Mouse (Mus musculus) limb, embryonic 15.5 days (tissue): ENCODE measurements around the gene Bcas3. TPM values are rescaled to one million over a fixed set of nuclear protein-coding genes. Genes with fewer than 3 reads are reported as not detected.

Experiments
- ATAC-seq: fragments of 200-750 bp; cut with Nextera tagmentation; 2 replicates; pipeline ENCODE4 v1.8.0; 2017; ENCODE audit warnings: low read depth, moderate TSS enrichment; ENCODE audit not compliant: insufficient number of reproducible peaks, low FRiP score, low TSS enrichment
- H3K27ac ChIP-seq: fragments of 300-500 bp; sonication (generic); 2 replicates; pipeline ENCODE4 v1.5.1; 2015; ENCODE audit warnings: moderate library complexity, mild to moderate bottlenecking, inconsistent platforms
- H3K27me3 ChIP-seq: fragments of 300-500 bp; sonication (generic); 2 replicates; pipeline ENCODE4 v1.6.1; 2015; ENCODE audit warnings: inconsistent platforms
- H3K36me3 ChIP-seq: fragments of 300-500 bp; sonication (generic); 2 replicates; pipeline ENCODE4 v1.6.1; 2015; ENCODE audit warnings: inconsistent platforms
- H3K4me1 ChIP-seq: fragments of 300-500 bp; sonication (generic); 2 replicates; pipeline ENCODE4 v1.6.1; 2015; ENCODE audit warnings: inconsistent platforms
- H3K4me2 ChIP-seq: fragments of 300-500 bp; sonication (generic); 2 replicates; pipeline ENCODE4 v1.6.1; 2015; ENCODE audit warnings: mild to moderate bottlenecking, inconsistent platforms
- H3K4me3 ChIP-seq: fragments of 300-500 bp; sonication (generic); 2 replicates; pipeline ENCODE4 v1.5.1; 2015; ENCODE audit warnings: mild to moderate bottlenecking, inconsistent platforms
- H3K9ac ChIP-seq: fragments of 300-500 bp; sonication (generic); 2 replicates; pipeline ENCODE4 v1.6.1; 2015; ENCODE audit warnings: inconsistent platforms
- H3K9me3 ChIP-seq: fragments of 300-500 bp; sonication (generic); 2 replicates; pipeline ENCODE4 v1.6.1; 2016; ENCODE audit warnings: inconsistent platforms
- WGBS: fragments of 180-500 bp; shearing (Covaris S2); methylation state at CpG from one replicate; pipeline ENCODE4 v1.1.7; 2015; 5-methylcytosine and 5-hydroxymethylcytosine counted together
- polyA plus RNA-seq: library from polyadenylated mRNA; unstranded; fragments of >200 nt; fragmentation: Nextera tagmentation; extraction: Ambion mirVana; gene quantifications from 2 replicates; pipeline ENCODE4 v1.2.1, GENCODE M21; 2015

Gene Bcas3
- polyA plus RNA-seq, 1 experiment from 2014 or later: 23.6 TPM

DNA sequence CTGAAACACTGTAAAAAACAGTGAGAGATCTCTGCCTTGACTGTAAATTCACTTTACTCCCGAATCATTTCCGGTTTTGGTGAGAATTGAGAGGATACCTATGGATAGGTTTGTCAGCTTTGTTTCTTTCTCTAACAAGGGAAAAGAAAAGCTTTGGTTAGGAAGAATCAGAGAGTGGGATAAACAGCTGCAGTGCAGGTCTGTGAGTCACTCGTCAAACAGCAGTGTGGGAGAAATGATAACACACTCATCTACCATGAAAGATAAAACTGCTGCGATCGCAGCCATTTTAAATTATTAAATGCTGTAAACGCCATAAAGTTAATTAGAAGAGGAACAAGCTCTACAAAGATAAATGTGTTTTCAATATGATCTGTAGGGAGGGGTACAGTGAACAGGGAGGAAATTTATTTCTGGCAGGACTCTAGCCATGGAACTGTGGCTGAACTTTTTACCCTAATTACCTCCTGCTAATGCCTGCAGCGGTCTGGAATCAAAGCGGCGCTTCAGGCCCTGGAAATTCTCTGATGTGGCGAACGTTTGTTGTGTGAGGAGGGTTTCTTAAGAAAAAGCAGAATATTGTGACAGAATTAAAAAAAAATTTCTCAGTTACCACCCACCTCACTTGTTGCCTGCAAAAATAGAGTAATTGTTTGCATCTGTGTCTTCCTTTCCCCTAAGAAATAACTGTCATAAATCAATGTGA lies 77.9 kb downstream of the Bcas3 start:
- no peak for ATAC-seq
- Histone ChIP-seq H3K27me3 (no peaks in the 10 kb centered on the region), H3K27ac (no peak overlapping the region), H3K4me3 (no peak overlapping the region), H3K9me3 (no peaks in the 10 kb centered on the region), H3K9ac (no peak overlapping the region), H3K4me1 (peaks cover 25% of the 10 kb centered on the region), H3K4me2 (no peak overlapping the region), H3K36me3 (no peaks in the 10 kb centered on the region)
- 19% methylated on average over 11 of the region's 11 CpGs for whole genome bisulfite sequencing

DNA sequence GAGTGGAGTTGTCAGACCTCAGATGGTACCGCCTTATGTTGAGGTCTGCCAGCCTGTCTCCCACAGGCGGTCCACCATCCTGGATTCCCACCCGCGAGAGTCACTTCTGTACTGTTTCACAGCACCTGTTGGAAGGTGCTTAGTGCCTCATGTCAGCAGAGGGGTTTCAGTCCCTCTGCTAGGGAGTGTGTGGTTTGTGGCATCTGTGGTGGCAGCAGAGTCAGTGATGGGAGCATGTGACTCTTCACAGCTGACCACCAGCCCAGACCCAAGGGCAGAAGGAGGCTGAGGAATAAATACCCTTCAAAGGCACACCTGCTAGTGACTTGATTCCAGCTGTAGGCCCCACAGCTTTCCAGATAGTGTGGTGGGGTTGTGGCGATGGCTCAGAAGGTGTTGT lies 94.4 kb downstream of the Bcas3 start:
- no peak overlapping the region for H3K4me3 ChIP-seq
- no peaks in the 10 kb centered on the region for H3K9me3 ChIP-seq
- no peaks in the 10 kb centered on the region for H3K27me3 ChIP-seq
- H3K36me3 ChIP-seq: no peaks in the 10 kb centered on the region
- ATAC-seq: no peak
- no peak overlapping the region for H3K4me2 ChIP-seq
- 89% methylated on average over 5 of the region's 5 CpGs for WGBS
- H3K9ac ChIP-seq: no peak overlapping the region
- no peak overlapping the region for H3K27ac ChIP-seq
- H3K4me1 ChIP-seq: no peaks in the 10 kb centered on the region

DNA sequence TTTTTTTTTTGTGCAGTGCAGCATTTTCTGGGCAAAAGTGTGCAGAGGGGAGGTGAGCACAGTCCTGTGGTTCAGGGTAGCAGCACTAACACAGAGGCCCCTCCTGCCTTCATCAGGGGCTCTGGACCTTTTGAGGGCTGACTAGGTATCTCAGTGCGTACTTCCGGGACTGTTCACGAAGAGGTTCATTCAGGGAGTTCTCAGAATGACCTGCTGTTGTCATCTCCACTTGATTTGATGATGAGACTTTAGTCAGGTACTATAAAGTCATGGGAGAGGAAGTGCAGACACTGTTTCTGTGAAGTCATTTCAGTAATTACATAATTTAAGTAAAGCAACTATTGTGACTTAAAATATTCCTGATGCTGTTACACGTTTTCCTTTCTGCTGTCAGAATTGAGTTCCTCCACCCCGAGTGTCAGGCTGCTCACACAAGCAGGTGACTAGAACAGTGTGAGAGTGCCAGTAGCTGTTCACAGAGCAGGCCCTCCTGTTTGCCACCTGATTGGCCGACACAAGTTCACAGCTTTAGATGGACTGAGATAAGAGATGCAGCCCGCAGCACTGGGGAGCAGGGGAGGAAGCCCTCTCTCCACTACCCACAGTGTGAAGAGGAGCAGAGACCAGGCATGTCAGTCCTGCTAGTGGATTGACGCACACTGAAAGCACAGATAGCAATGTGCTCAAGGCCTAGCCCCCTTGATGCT lies 100.8 kb downstream of the Bcas3 start:
- WGBS: 63% methylated on average over 8 of the region's 8 CpGs
- ATAC-seq: no peak

DNA sequence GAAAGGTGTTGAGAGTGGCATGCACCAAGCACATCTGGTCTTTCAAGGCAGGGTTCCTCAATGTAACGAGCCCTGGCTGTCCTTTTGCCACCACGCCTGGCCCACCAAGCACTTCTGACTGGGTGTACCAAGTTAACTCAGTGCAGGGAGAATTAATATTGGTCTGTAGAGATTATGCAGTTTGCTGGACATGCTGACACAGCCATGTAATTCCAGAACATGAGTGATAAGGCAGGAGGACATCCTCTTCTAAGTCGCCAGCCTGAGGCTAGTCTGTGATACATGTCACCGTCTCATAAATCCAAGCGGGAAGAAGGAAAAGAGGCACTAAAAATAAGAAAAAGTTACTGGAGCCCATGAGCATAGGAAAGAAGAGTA lies 101.3 kb downstream of the Bcas3 start:
- Histone ChIP-seq H3K9me3 (no peaks in the 10 kb centered on the region), H3K27me3 (no peaks in the 10 kb centered on the region), H3K36me3 (no peaks in the 10 kb centered on the region), H3K4me1 (no peaks in the 10 kb centered on the region), H3K9ac (no peak overlapping the region), H3K27ac (no peak overlapping the region), H3K4me2 (no peak overlapping the region), H3K4me3 (no peak overlapping the region)
- 74% methylated on average over 5 of the region's 5 CpGs for WGBS
- ATAC-seq: no peak

More for the DNA sequence above, 100.8 kb downstream of the Bcas3 start:
- Histone ChIP-seq H3K4me2 (no peak overlapping the region), H3K9me3 (no peaks in the 10 kb centered on the region), H3K27ac (no peak overlapping the region), H3K27me3 (no peaks in the 10 kb centered on the region), H3K9ac (no peak overlapping the region), H3K36me3 (no peaks in the 10 kb centered on the region), H3K4me3 (no peak overlapping the region), H3K4me1 (no peaks in the 10 kb centered on the region)

GRCm38 (mm10) chr11:85461536-85461935 lies 108.6 kb downstream of the Bcas3 start:
- Histone ChIP-seq H3K9me3 (no peaks in the 10 kb centered on the region), H3K27ac (no peak overlapping the region), H3K4me3 (no peak overlapping the region), H3K4me2 (no peak overlapping the region), H3K4me1 (no peaks in the 10 kb centered on the region), H3K36me3 (no peaks in the 10 kb centered on the region), H3K9ac (no peak overlapping the region), H3K27me3 (no peaks in the 10 kb centered on the region)
- ATAC-seq: no peak
- 85% methylated on average over 7 of the region's 7 CpGs for WGBS

DNA sequence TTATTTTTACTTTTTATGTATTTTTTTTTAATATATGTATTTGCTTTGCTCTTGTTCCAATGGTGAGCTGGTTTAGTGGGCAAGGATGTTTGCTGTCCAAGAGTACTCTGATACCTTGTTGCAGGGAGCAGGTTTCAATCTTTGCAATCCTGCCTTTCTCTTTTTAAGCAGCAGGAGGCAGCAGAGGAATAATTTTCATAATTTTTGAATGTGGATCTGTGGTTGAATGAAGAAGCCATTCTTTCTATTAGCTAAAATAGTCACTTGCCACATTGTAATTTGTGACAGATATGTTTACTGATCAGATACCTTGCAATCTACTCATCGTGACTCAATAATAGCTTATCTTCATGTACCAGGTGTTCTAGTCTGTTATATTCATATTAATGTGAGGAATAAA lies 116.6 kb downstream of the Bcas3 start:
- H3K9ac ChIP-seq: no peak overlapping the region
- no peaks in the 10 kb centered on the region for H3K27me3 ChIP-seq
- ATAC-seq: no peak
- H3K36me3 ChIP-seq: no peaks in the 10 kb centered on the region
- H3K9me3 ChIP-seq: no peaks in the 10 kb centered on the region
- H3K4me1 ChIP-seq: no peaks in the 10 kb centered on the region
- 74% methylated on average over 1 of the region's 1 CpGs for WGBS
- no peak overlapping the region for H3K27ac ChIP-seq
- no peak overlapping the region for H3K4me3 ChIP-seq
- no peak overlapping the region for H3K4me2 ChIP-seq

DNA sequence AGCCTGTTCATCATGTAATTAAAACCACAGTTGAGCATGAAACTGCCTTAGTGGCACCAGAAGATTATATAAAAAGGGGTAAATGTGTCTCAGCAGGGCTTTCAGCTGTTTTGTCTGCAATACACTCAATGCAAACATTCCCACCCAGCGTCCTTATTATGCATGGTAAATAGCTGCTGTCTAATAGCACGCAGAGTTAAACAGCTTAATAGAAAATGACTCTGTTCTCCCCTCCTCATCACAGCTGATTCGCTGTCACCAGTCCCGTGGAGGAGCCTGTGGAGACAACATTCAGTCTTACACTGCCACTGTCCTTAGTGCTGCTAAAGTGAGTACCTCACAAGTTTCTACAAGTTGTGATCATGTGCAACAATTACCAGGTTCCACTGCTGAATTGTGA lies 117.5 kb downstream of the Bcas3 start:
- Histone ChIP-seq H3K4me2 (no peak overlapping the region), H3K27me3 (no peaks in the 10 kb centered on the region), H3K4me3 (no peak overlapping the region), H3K27ac (no peak overlapping the region), H3K9me3 (no peaks in the 10 kb centered on the region), H3K4me1 (no peaks in the 10 kb centered on the region), H3K9ac (no peak overlapping the region), H3K36me3 (no peaks in the 10 kb centered on the region)
- ATAC-seq: no peak
- WGBS: 49% methylated on average over 4 of the region's 4 CpGs

DNA sequence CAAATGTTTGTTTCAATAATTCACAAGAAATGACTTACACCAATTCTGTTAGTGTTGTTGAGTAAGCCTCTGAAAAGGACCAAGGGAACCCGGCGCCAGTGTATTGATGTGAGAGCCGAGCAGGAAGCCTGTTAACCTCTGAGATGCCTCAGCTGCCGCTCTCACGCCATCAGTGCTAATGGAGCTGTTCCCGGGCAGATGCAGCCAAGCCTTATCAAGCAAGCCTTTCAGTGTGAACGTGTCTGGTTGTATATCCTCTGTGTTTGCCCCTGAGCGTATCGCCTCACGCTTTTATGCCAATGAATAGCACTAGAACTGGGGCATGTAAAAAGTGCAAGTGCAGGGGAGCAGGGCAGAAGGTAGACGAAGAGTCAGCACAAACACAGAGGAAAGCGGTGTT lies 121.4 kb downstream of the Bcas3 start:
- H3K9me3 ChIP-seq: no peaks in the 10 kb centered on the region
- H3K4me2 ChIP-seq: no peak overlapping the region
- no peak for ATAC-seq
- no peak overlapping the region for H3K27ac ChIP-seq
- H3K27me3 ChIP-seq: no peaks in the 10 kb centered on the region
- 54% methylated on average over 12 of the region's 12 CpGs for WGBS
- H3K4me1 ChIP-seq: no peaks in the 10 kb centered on the region
- no peak overlapping the region for H3K9ac ChIP-seq
- H3K36me3 ChIP-seq: no peaks in the 10 kb centered on the region
- H3K4me3 ChIP-seq: no peak overlapping the region

DNA sequence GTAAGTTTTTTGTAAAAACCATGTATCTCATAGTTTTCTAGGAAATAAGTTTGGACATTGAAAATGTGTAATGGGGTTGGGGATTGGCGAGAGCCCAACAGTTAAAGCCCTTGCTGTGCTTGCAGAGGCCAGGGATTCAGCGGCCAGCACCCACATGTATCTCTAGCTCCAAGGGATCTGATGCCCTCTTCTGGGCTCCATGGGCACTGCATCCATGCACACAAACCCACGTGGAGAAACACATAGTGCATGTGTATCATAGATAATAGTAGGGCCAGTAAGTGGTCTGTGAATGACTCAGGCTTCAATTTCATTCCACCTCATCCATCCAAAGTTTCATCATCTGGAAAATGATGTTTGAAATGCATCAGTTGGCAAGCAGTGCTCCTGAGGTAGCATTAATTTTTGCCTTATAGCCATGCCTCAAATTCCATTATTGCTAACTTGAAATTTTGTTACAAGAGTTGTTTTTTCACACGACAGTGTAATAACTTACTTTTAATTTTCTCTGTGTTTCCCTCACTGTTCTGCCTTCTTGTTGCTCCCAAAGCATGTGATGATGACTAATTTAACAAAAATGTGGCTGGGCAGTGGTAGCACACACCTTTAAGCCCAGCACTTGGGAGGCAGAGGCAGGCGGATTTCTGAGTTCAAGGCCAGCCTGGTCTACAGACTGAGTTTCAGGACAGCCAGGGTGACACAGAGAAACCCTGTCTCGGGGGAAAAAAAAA lies 129.9 kb downstream of the Bcas3 start:
- WGBS: 76% methylated on average over 6 of the region's 6 CpGs
- ATAC-seq: no peak
- H3K9me3 ChIP-seq: no peaks in the 10 kb centered on the region
- H3K4me2 ChIP-seq: no peak overlapping the region
- no peak overlapping the region for H3K4me3 ChIP-seq
- no peaks in the 10 kb centered on the region for H3K36me3 ChIP-seq
- no peak overlapping the region for H3K9ac ChIP-seq
- H3K27ac ChIP-seq: no peak overlapping the region
- H3K27me3 ChIP-seq: no peaks in the 10 kb centered on the region
- H3K4me1 ChIP-seq: no peaks in the 10 kb centered on the region

- Histone ChIP-seq H3K9ac (no peak overlapping the region), H3K27me3 (no peaks in the 10 kb centered on the region), H3K27ac (no peak overlapping the region), H3K36me3 (no peaks in the 10 kb centered on the region), H3K4me3 (no peak overlapping the region), H3K4me2 (no peak overlapping the region), H3K4me1 (no peaks in the 10 kb centered on the region), H3K9me3 (no peaks in the 10 kb centered on the region)
- 69% methylated on average over 6 of the region's 6 CpGs for WGBS
- ATAC-seq: no peak
Measured at GRCm38 (mm10) chr11:85485197-85485940, 132.4 kb downstream of the Bcas3 start.

DNA sequence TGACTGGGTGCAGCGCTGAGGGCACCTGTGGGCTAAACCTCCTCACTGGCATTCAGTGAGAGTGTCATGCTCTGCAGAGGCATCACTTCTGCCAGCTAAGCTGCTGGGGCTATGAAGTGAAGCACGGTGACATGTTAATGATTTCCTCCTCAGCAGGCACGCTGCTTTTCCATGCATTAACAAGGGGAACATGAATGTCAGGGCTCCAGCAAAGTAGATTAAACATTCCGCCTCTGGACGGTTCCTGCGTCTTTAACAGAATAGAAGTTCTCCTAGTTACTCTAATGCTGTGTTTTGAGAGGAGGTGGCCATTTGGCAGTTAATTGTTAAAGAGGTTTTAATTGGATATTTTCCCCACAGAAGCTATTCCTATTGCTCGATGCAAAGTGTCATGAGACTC lies 134.5 kb downstream of the Bcas3 start:
- H3K9me3 ChIP-seq: no peaks in the 10 kb centered on the region
- no peak overlapping the region for H3K27ac ChIP-seq
- 40% methylated on average over 7 of the region's 7 CpGs for WGBS
- no peak overlapping the region for H3K4me2 ChIP-seq
- no peak overlapping the region for H3K9ac ChIP-seq
- no peaks in the 10 kb centered on the region for H3K27me3 ChIP-seq
- no peaks in the 10 kb centered on the region for H3K36me3 ChIP-seq
- no peak overlapping the region for H3K4me3 ChIP-seq
- ATAC-seq: no peak
- peaks cover 4% of the 10 kb centered on the region for H3K4me1 ChIP-seq
